Mouse (Mus musculus) adipocyte (in vitro differentiated cells): ENCODE measurements around the gene Apobec3.
"Not testable (repeated sequence)": the region's sequence is repeated elsewhere in the genome, so short reads cannot be mapped to it uniquely, and the experiment has no call there.

Source experiments
- DNase-seq: peaks from one replicate; pipeline ENCODE4 v3.0.0-alpha.2; 2016; ENCODE audit warnings: low spot score

The Apobec3 gene

DNA sequence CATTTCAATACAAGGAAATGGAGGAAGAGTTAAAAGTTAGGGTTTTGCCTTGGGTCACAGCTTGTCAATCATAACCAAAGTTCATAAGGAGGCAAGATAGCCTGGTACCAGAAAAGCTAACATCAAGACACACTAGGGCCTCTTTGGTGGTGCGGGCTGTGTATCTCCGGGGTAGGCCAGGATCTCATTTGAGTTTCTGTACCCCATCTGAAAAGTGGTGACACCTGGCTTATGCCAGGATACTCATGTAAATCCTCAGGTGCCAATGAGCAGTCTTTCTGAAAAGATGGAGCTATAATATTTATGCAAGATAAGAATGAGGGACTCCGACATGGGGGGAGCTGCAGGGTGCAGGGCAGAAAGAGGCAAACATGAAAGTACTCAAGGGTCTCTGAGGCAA is 36.9 kb downstream of the Apobec3 start:
- no peak for DNase-seq

DNA sequence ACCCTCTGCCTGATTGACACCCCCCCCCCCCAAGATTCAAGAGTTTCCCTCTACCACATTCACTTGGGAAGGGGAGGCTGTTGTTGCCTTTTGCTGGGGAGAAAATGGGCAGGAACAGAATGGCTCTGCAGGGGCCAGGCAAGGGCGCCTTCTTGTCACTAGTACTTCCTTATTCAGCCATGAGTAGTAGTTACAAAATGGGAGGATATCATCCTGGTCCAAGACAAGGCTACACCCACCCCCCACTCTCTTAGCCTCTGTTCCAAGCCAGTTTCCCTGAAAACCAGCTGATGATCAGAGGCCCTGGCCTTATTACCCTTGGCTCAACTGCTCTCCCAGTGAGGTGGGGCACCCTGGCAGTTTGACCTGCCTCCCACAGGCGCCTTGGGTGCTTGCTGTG is 37.3 kb downstream of the Apobec3 start:
- DNase-seq = no peak

DNA sequence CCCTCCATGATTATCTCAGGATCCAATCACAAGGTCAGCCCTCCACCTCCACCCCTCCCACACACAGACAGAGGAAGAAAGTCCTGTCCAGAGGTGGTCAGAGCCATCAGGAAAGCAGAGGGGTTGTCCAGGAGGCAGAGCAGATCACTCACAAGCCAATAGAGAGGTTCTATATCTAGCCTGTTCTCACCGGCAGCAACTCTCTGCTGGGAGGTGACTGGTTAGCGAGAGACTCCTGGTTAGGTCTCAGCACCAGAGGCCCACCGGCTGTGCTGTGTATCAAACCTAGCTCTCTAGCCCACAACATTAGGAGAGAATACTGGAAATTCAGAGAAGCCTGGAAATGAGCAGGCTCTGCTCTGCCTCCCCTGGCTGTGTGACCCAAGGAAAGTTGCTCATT is 38.3 kb downstream of the Apobec3 start:
- DNase-seq = no peak

DNA sequence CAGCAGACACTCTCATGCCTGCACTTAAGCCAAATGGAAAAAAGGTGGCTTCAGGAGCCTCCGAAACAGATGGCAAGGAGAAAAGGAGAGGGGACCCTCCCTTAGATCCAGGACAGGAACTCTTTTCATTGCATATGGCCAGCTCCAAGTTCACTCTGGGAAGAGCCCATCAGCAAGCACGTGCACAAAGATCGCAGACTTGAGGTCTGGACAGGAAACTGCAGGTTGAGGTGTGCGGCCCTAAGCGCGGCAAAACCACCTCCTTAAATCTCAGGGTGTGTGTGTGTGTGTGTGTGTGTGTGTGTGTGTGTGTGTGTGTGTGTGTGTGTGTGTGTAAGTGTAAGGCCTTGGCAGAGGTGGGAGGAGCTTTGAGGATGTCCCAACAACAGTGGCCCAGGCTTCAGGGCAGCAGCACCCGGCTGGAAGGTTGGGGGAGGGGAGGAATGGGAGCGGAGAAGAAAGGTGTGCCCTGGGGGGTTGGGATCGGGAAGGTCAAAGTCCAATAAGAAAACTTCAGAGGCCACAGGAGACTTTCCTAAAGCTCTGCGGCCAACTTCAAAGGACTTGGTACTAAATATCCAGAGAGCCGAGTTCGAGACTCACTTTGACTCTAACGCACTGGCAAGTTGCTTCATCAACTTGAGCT is 40.2 kb downstream of the Apobec3 start:
- no peak for DNase-seq

DNA sequence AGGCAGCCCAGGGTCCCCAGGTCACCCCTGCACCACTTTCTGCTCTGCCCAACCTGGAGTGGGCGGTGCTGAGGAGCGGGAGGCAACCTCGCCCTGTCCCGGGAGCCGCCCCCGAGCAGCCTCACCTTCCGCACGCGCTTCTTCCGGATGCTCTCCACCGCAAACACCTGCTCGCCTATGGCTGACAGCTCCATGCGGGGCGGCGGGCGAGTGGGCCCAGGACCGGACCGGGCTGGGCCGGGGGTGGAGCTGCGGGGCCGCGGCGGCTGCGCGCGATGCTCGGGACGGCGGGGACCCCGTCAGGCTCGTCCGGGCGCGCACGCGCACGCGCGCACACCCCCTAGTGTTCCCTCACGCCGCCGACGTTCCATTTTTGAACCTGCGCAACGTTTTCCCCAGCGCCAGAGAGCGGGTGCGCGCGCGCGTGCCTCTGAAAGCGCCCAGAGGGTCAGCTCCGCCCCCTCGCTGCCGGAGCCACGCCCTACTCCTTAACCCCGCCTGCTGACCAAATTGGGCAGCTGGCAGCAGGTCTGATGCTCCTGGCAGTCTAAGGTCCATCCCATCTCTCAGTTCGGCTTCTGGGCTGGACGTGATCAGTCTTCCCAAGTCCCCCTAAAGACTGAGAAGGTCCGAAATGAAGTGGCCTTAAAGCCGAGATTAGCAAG is 41.0 kb downstream of the Apobec3 start:
- no peak for DNase-seq

DNA sequence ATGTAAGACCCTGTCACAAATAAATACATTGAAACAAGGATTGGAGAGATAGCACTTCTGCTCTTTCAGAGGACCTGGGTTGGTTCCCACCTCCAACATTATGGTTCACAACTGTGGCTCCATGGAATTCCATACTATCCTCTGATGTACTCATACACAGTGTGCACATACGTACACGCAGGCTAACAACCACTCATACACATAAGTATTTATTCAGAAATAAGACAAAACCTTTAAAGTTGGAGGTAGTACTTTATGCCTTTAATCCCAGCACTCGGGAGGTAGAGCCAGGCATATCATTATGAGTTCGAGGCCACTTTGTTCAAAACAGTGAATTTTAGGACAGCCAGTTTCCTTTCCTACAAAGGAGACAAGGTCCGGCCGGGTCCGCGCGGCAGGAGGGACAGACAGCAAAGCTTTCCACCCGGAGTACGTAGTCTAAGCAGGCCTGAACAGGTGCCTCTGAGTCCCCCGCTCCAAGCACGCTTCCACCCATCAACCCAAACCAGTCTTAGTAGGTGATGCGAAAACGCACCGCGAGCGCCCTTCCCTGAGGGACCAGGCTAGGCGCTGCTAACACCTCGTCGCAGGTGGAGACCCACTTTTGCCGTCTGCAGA is 41.7 kb downstream of the Apobec3 start:
- DNase-seq = no peak

DNA sequence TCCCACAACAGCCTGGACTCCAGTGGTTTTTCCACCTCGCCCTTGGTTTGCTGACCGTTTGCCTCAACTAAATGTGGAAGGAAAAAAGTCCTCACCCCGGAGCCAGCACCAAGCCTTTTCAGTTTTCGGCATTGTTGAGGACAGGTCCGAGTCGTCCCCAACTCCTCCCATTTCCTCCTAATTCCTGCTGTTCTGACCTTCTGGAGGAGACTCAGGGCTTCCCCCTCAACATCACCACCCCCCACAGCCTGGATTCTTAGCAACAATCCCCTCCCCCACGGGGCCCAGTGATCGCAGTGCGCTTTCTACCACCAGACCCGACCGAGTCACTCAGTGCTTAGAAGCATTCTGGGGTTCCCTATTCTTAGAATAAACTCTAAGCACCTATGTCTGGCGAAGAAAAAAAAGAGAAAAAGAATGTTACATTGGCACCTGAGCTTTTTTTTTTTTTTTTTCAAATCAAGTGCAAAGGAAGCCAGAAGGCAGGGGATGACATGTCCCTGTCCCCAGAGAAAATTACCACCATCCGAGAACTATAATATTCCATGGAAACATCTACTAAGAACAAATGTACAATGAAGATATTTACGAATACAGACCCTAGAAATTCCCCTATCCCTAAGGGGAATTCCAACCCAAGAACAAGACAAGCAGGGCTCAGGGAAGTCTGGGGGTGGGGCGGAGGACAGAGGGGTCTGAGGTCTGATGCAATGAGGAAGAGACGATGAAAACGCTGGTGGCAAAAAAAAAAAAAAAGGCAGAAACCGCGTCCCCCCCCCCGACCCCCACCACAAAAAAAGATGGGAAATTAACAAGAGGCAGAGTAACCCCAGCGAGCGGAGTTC is 42.4 kb downstream of the Apobec3 start:
- no peak for DNase-seq

DNA sequence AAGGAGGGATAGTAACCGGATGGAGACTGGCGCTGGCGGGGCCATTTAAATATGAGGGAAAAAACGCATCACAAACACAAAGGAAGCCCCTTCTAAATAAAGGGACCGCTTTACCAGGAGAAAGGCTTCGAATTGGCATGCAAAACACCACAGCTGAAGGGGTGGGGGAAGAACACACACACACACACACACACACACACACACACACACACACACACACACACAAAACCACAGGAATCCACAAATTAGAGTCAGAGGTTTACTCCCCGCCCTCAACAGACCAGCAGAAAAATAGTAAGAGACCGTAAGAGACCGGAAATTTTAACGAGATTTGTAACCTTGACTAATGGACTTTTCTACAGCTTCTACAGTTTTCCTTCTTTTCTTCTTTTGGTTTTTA is 43.3 kb downstream of the Apobec3 start:
- no peak for DNase-seq

DNA sequence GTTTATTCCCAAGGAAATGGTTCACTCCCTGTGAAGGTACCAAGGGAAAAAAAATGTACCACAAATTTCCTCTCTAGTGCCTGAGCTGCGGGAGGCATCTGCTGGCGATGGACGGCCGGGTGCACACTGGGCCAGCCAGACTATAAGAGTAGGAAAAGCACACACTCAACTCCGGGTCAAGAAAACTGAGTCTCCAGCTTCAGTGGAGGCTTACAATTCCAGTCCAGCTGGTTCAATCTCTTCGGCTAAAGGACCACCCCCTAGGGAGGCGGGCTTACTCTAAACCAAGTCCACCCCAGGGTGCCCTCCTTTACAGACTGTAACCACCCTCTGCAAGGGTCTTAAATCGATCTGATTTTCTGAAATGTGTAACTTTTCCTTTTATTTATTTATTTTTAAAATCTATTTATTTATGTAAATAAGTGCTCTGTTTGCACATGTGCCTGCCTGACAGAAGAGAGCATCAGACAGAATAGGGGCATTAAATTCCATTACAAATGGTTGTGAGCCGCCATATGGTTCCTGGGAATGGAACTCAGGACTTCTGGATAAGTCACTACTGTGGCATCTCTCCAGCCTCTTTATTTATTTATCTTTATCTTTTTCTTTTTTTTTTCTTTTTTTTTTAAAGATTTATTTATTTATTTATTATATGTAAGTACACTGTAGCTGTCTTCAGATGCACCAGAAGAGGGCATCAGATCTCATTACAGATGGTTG is 44.4 kb downstream of the Apobec3 start:
- peak; percentile 18 for DNase-seq

DNA sequence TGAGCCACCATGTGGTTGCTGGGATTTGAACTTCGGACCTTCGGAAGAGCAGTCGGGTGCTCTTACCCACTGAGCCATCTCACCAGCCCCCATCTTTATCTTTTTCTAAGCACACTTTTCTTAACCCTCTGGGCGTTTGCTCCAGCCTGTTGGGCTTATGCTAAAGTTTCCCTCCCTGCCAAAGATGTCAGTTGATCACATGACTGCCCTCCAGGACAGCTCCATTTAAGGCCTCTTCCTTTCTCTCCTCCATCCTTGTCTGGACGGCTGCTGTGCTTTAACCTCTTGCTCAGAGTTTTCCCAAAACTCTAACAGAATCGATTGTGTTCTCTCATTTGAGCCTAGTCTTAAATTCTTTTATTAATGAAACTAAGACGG is 44.9 kb downstream of the Apobec3 start:
- peak; percentile 21 for DNase-seq

DNA sequence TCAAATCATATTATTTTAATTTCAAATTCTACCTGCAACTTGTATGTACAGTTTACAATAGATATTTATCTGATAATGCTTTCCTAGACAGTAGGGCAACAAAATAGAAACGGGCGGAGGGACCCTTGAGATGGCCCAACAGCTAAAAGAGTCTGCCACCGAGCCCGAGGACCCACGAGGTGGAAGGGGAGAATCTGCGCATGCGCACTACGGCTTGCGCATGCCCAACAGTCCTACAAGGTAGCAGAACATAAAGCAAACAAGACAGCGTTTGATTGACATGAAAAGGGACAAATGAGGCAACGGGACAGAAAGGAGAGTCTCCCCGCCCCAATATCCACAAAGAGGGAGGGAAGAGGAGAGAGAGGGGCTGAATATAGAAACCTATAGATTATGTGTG is 47.6 kb downstream of the Apobec3 start:
- DNase-seq = no peak

DNA sequence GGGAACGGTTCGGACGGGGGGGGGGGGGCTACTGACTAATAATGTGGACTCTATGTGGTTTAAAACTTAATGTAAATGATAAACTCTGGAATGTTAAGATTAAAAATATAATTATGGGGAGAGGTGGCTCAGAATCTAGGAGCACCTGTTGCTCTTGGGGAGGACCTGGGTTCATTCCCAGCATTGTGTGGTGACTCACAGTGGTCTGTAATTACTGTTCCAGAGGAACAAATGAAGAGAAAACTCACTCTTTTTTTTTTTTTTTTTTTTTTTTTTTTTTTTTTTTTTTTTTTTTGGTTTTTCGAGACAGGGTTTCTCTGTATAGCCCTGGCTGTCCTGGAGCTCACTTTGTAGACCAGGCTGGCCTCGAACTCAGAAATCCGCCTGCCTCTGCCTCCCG is 48.0 kb downstream of the Apobec3 start:
- DNase-seq = not testable (repeated sequence)

DNA sequence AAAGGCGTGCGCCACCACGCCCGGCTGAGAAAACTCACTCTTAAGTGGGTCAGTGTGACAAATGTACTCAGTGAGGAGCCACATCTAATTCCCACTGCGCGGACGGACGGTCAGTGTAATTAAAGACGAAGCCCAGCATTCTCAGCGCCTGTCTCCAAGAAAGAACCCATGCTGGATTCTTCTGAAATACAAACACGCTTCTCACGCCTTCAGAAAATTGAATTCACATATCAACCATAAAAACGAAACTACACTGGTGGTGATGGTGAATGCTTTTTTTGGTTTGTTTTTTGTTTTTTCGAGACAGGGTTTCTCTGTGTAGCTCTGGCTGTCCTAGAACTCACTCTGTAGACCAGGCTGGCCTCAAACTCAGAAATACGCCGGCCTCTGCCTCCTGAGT is 48.5 kb downstream of the Apobec3 start:
- DNase-seq = no peak

DNA sequence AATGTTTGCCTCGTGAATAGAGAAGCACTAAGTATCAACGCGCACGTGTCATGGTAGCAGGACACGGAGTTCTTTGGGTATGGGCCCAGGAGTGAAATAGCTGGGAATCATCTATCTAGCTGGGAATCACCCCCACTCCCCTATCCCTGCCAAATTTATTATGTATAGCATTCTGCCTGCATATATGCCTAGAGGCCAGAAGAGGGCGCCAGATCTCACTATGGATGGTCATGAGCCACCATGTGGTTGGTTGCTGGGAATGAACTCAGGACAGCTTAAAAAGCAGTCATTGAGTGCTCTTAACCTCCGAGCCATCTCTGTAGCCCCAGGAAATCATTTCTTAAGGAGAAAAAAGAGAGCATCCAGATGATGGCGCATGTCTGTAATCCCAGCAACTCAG is 49.5 kb downstream of the Apobec3 start:
- DNase-seq = peak; percentile 50

DNA sequence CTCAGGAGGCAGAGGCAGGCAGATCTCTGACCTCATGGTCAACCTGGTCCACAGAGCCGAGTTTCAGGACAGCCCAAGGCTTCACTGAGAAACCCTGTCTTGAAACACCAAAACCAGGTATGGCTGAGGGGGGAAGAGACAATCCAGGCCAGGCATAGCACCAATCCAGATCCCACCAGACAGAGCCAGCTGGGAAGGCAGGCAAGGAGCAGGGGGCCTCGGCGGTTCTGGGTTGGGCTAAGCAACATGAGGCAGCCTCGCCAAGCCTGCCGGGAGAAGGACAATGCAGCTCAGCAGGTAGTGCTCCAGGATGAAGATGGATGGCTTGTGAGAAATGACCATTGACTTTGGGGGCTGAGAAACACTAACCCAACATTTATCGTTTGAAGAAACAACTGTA is 51.1 kb downstream of the Apobec3 start:
- DNase-seq = no peak

DNA sequence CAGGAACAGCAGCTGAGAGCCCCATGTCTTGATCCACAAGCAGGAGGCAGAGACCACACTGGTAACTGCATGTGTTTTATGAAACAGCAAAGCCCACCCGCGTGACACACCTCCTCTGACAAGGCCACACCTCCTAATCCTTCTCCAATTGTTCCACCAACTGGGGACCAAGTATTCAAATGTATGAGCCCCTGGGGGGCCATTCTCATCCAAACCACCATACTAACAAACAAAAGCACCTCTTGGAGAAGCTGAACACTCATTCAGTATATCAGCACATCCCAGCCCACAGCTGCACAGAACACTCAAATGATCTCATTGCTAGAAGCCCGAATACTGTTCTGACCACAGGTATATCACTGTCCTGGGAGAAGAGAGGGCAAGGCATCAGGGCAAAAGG is 52.1 kb downstream of the Apobec3 start:
- no peak for DNase-seq

DNA sequence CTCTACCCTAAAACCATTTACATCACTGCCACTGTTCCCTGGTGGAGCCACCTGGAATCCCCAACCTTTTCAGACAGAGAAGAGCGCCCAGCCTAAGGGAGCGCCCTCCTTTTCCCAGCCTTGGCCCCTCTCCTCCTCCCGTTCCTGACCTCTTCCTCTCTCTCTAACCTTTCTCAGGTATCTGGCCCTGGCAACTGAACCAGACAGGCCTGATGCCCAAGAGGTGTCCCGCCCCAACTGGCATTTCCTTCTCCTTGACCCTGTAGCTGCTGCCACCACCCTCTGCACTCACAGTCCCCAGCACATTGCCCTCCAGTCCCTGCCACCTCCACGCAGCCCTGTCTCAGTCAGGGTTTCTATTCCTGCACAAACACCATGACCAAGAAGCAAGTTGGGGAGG is 53.5 kb downstream of the Apobec3 start:
- no peak for DNase-seq

DNA sequence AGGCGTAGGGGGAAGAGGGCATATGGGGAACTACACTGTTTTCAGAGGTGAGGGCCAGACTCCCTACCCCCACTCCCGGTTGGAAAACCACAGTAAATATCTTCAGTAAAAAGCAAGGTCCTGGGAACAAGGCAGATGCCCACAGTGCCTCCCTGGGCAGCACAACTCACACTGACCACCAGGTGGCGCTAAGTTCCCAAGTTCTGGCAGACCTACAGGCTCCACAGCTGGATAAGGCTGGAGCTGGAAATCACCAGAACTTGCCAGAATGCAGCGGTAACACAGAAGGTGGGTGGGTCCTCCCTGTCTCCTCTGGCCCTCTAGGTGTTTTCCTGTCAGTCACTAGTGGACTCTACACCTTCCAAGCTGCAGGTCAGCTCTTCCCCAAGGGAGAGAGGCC is 54.6 kb downstream of the Apobec3 start:
- peak; percentile 94 for DNase-seq

DNA sequence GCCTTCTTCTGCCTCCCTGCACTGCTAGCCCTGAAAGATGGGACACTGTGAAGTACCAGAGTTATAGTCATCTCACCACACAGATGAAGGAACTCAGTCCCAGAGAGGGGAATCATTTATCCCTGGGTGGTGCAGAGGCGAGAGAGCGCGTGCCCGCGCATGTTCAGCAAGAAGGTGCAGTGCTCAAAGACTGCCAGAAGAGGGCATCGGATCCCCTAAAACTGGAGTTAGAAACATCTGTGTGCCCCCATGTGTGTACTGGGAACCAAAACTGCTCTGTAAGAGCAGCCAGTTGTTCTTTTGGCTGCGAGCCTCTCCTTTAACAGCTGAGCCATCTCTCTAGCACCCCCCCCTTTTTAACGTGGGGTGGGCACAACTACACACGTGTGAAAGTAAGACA is 55.3 kb downstream of the Apobec3 start:
- no peak for DNase-seq

DNA sequence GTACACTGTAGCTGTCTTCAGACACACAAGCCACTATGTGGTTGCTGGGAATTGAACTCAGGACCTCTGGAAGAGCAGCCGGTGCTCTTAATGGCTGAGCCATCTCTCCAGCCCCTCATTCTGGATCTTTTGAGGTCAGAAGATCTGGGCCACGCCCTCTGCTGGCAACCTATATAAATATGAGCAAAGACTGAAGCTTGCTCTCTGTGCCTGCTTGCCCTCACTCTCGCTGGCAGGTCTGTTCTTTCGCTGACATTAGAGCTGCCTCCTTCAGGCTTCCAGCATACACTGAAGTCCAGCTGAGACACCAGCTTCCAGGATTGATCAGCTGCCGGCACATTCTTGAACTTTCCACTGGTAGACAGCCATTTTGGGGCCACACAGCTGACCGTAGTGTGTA is 56.2 kb downstream of the Apobec3 start:
- no peak for DNase-seq

DNA sequence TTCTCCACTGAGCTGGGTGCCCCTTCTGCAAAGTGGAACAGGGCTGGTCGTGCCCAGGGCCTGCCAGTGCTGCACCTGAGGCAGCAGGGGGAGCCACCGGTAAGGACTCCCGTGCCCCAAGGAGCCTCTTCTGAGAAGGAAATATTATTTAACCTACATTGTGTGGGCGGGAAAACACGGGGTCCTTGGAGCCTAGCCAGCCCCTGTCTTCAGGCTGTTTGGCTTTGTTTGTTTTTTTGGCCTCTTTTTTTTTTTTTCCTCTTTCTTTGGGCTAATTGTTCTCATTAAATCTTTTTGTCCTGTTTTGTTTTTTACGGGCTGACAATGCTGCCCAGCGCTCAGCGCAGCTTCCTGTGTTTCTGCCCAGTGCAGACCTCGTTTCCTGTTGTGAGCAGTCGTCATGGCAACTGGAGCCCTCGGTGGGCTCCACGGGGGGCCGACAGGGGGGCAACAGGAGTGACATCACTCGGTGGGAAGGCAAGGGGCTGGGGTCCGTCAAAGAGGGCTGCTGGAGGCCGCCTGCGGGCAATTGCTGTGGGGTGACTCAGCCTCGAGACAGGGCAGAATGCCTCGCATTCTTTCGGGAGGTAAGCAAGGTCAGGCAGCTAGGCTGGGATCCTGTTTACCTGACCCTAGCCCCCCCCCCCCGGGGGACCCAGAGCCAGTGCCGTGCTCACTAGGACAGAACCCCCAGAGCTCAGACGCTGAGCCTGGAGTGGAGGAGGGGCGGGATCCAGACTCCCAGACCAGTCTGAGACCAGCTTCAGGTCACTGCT is 59.0 kb downstream of the Apobec3 start:
- no peak for DNase-seq
